Mouse (Mus musculus) heart, embryonic 13.5 days (tissue): ENCODE measurements around the gene Lemd1. TPM values are rescaled to one million over a fixed set of nuclear protein-coding genes. Genes with fewer than 3 reads are reported as not detected.

Experiments used
- microRNA counts: library from miRNA; unstranded; fragments of <30 nt; microRNA quantifications from one replicate; lab custom pipeline; 2016
- microRNA-seq: library from miRNA; unstranded; fragments of <30 nt; microRNA quantifications from one replicate; pipeline ENCODE4, GENCODE M21; 2016
- polyA plus RNA-seq: library from polyadenylated mRNA; unstranded; fragments of >200 nt; fragmentation: Nextera tagmentation; extraction: Ambion mirVana; gene quantifications from 2 replicates; pipeline ENCODE4 v1.2.1, GENCODE M21; 2015

Lemd1 gene
- polyA plus RNA-seq, 1 experiment from 2014 or later = not detected

MicroRNAs encoded within 50 kb of the gene (microRNA counts, 519-probe panel; counts per million panel counts)
- microRNA mmu-miR-135b (lab: Ali Mortazavi, UCI) = 209 counts per million, percentile 61 among the panel's probes with 10 or more counts

Small RNAs within 50 kb of the gene (microRNA-seq; reads per million reads assigned to microRNA genes)
- 64.8 reads per million, percentile 48 among the genes with 10 or more reads in this experiment for gene Mir135b

Other genes with a start within 250 kb of the Lemd1 start
- gene Slc45a3, start 228.5 kb upstream of the Lemd1 start, polyA plus RNA-seq = 1.1 and 1.9 TPM in 2 replicates
- gene Elk4, start 183.8 kb upstream of the Lemd1 start, polyA plus RNA-seq = 11.8 and 12.8 TPM in 2 replicates
- gene Mfsd4a, start 123.4 kb upstream of the Lemd1 start, polyA plus RNA-seq = 6.9 and 9.8 TPM in 2 replicates
- gene Cdk18, start 51.7 kb upstream of the Lemd1 start, polyA plus RNA-seq = 2.4 and 3.4 TPM in 2 replicates
- gene AC124108.1, start within 50 bp of the Lemd1 start, polyA plus RNA-seq = 0.05 TPM in 1 of 2 replicates, not detected in the other
- gene Gm10188, start 38.3 kb downstream of the Lemd1 start, polyA plus RNA-seq = not detected in 2 replicates
- gene Klhdc8a, start 107.2 kb downstream of the Lemd1 start, polyA plus RNA-seq = 0.34 and 0.63 TPM in 2 replicates
- 2.0 and 2.2 TPM in 2 replicates for gene Nuak2, start 124.7 kb downstream of the Lemd1 start, polyA plus RNA-seq
- 31.5 and 35.8 TPM in 2 replicates for gene Tmcc2, start 199.8 kb downstream of the Lemd1 start, polyA plus RNA-seq
- gene Dstyk, start 226.1 kb downstream of the Lemd1 start, polyA plus RNA-seq = 8.5 and 9.1 TPM in 2 replicates